Mouse (Mus musculus) cerebellum, adult 11-12 months (tissue): Measurements from ENCODE around the gene Gak.

Source experiments
- DNase-seq: peaks from one replicate; pipeline ENCODE4 v3.0.0; 2022

Gak gene

GRCm38 (mm10) chr5:108629634-108630483, at the start of gene Gak, which contains the start of gene Tmem175:
TSS of gene Gak (minus strand) at chr5:108629755.
TSS of gene Tmem175 (plus strand) at chr5:108629770.
- DNase-seq = peak; percentile 94

GRCm38 (mm10) chr5:108678296-108678854, 48.8 kb upstream of the Gak start:
- no peak for DNase-seq

DNA sequence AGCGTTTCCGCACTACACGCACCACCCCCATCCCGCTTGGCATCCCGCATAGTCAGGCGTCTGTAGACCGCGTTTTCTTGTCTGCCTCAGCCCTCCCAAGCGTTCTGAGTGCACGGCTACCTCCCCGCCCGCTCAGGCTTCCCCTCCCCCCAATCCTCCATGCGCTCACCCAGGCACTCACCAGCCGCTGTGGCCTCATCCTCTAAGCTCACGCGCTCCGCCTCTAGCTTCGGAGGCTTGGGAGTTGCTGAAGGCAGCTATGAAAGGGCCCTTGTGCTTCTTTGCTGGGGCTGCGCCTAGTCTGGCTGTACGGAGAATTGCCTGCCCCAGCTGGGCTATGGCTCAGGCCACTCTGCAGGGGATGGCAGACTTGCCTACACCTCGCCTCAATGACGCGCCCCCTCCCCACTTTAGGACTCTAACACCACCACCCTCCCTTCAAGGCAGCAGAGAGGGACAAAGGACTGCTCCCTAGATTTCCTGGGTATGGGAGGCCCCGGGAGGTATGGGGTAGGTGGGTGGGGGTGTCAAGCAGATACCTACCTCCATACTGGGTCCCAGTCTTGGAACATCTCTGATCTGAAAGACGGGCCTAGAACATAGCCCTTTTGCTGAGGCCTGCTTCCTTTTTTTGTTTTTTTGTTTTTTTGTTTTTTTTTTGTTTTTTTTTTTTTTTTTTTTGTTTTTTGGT, 48.2 kb upstream of the Gak start:
- peak; percentile 78 for DNase-seq

GRCm38 (mm10) chr5:108676772-108677498, 47.4 kb upstream of the Gak start:
- no peak for DNase-seq

GRCm38 (mm10) chr5:108675251-108675816, 45.8 kb upstream of the Gak start, which contains the start of gene Slc26a1:
TSS of gene Slc26a1 (minus strand) at chr5:108675569.
- DNase-seq = no peak

GRCm38 (mm10) chr5:108674624-108675023, 45.1 kb upstream of the Gak start:
- no peak for DNase-seq

GRCm38 (mm10) chr5:108671757-108672156, 42.2 kb upstream of the Gak start:
- DNase-seq = peak; percentile 41

DNA sequence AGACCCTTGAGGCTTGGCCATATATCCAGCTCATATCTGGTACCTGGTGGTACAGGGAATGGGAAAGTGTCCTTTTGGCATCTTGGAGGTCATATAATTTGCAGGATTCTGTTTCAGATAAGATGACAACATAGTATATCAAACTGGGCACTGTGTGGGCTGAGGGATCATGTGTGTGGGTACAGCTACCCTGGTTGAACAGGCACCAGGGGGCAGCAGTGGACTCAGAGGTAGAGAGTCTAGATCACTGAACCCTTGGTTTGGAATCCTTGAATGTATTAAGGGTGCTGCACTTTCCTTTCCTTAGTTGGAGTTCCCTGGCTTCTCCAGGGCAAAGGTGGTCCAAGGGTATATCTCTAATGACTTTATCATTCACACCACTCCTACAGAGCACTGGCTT, 41.2 kb upstream of the Gak start:
- peak; percentile 37 for DNase-seq

DNA sequence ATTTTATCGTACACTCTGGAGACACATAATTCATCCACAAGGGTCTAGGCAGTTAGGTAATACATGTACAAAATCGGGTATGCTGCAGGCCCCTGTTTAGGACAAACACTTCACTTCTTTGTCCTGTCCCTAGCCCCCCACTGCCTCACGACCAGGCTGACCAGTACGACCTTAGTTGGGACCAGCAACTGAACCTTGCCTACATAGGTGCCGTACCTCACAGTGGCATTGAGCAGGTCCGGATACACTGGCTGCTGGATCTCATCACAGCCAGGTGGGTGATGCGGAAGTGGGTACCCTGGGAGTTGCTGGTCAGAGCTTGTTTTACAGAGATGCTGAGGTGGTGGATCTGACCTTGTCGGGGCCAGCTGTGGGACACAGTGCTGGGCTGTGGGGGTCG, 40.4 kb upstream of the Gak start:
- no peak for DNase-seq

DNA sequence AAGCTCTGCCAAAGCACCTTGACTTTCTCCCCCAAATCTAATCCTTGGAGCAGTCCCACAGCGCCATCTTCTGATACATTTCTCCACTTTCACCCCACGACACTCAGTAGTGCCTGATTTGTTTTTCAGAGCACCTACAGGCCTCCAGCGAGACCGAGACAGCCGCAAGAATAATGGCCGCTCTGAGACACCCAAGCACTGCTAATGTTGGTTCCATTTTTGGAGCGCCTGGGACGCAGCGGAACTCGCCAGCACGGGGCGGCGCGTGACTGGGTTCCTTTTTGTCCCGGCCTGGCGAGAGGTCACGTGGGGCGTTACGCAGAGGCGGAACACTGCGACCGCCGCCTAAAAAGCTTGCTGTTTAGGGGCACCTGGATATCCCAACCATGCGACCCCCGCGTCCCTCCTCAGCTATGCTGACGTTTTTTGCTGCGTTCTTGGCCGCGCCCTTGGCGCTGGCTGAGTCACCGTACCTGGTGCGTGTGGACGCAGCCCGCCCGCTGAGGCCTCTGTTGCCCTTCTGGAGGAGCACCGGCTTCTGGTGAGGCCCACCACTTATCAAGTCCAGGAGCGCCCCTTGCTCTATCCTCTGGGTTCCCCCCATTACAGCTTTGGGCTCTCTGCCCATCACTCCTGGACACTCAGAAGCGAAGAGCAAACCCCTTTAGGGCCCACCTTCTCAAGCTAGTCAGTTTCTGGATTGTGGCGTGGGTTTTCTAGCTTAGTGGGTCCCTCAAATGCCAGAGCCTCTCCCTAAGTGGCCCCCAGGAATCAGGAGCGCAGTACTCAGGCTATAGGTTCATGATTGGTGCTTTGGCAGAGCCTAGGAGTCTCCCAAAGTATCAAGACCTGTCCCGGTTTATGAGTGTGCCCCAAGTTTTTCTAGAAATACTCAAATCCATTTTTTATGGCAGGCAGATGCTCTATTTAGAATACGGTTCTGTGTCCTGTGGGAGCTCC, 39.7 kb upstream of the Gak start, which contains the start of gene Dgkq:
Dgkq (minus strand) TSS at position 696 of the 960 bp plus-strand sequence.
- DNase-seq = peak; percentile 89

GRCm38 (mm10) chr5:108668387-108668932, 38.9 kb upstream of the Gak start:
- no peak for DNase-seq

DNA sequence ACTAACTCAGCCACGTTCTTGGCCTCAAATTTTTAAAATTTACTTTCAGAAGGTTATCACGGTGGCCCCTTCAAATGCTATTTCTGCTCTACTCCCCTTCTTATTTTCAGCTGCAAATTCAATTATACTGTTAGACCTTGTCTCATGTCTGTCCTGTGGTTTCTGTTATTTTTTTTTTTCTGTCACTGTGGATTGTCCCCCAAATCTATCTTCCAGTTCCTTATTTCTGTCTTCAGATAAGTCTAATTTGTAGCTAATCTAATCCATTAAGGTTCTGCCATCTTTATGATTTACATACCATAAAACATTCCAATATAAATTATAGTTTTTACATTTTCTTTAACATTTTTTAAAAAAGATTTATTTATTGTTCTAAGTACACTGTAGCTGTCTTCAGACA, 37.8 kb upstream of the Gak start:
- no peak for DNase-seq

DNA sequence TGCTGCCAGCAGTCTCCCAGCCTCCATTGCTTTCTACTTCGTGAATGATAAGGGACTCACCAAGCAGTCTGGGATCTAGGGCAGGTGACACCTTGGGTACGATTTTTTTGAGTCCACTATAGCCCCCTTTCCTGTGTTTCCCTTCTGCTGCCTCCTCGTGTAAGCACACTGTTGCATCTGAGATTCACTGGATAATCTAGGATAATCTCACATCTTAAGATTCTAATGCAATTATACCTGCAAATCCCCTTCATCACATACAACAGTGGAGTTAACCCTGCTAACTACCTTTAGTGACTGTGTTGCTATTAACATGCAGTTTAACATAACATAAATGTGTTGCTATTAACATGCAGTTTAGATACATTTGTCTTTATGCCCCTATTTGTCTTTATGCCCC, 35.5 kb upstream of the Gak start:
- no peak for DNase-seq

DNA sequence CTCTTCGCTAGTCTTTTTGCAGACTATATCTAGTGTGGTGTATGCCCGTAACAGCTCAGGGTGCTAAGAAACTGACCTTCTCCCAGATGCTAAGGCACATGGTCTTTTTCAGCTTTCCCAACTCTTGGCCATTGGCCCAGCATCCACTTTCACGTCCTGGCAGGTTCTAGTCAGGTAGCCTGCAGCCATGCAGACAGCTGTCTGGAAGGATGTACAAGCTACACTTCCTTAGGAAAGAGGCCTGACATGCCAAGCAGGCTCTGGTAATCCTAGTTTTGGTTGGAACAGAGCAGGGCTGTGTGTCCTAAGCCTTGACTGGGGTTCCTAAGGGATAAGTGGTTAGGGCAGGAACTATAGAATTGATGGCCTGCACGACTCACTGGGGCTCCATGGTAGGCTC, 33.2 kb upstream of the Gak start:
- no peak for DNase-seq

DNA sequence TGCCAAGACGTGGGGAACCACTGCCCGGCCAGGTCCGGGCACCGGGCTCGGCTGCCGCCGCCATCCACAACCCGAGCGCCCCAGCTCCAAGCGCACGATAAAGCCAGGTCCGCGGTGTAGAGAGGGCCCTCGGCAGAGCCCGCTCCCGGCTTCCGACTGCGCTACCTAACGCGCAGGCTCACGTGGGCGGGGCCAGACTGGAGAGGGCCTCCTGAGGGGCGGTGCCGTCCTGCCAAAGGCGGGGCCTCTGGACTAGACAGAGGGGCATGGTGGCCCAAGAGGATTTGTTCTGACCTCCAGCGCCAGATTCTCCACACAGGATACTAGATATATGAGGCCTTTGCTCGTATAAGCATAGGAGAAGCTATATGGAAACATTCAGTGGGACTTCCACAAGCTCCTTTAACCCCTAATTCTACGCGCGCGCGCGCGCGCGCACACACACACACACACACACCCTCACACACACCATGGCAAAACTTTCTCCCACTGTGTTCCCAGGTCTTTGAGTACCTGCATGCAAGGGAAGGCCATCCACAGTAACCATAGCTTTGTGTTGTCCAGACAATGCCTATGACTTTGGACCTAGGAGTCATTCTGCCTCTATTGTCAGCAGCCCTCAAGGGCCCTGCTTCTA, 31.2 kb upstream of the Gak start:
- peak; percentile 92 for DNase-seq

- DNase-seq = no peak
These were observed 30.4 kb upstream of the Gak start, which contains the start of gene Idua for GRCm38 (mm10) chr5:108659698-108660631. TSS of gene Idua (plus strand) at chr5:108660331.

DNA sequence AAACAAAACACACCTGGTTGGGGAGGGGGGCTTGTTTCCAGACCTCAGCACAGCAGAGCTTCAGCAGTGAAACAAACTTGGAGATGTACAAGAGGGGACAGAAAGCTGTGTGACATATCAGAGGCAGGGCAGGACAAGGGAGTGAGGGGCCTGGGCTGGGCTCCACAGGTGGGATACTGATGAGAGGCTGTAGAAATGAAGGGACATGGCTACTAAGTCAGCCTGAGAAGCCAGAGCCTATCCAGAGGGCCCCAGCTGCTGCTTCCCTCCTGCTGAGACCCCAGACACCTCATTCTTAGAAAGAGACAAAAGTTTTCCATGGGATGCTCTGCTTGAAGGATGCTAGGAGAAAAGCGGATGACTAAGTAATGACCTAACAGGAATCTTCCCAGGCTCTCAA, 29.1 kb upstream of the Gak start:
- no peak for DNase-seq

DNA sequence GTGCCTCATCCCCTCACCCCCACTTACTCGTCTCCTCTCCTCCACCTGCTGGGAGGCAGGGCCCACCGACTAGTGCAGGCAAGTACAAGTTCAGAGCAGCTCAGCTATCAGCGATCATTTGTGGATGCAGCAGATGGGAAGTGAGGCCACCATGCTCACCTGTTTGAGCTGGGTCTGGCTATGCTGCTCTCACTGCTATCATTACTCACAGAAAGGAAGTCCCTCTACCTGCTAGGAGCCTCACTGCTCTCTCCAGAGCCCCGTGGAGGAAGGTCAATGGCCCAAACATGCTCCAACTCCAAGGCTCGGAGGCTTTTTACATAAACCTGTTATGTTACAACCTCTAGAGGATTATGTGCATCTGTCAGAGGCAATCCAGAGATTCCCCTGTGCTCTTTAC, 27.9 kb upstream of the Gak start:
- DNase-seq = no peak

DNA sequence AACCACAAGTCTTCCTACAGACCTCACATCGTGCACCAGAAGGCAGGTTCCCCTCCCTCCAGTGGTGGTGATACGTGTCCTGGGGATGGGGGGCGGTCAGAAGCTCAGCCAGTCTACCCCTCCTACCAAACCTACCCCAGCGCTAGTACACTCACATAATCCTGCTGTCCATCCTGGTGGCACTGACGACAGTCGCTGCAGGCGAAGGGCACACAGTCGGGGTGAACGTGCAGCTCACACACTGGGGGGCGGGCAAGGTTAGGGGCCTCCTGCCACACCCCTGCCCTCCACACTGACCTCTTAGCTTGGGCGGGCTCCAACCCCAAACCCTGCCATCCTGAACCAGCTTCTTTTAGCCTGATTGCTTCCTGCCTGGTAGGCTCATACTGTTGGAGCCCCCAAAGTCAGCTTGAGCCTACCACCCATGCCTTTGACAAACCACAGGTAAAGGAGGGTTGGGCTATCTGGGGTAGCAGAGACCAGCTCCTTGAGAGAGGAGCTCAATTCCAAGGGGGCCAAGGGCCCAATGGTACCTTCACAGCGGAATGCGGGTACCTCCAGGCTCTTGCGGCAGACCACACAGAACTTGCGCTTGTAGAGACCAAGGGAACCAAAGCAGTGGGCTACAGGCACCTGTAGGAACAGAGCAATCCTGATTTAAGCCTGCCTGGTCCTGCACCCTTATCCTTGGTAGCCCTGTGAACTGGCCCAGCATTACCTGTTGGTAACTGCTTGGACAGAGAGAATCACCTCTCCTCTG, 26.5 kb upstream of the Gak start:
- DNase-seq = no peak
